Mouse (Mus musculus) stomach, embryonic 15.5 days (tissue): Measurements from ENCODE around the gene Kif2c. TPM values are rescaled to one million over a fixed set of nuclear protein-coding genes. Genes with fewer than 3 reads are reported as not detected.

ENCODE experiments used
- ATAC-seq: fragments of 200-750 bp; cut with Nextera tagmentation; 2 replicates; pipeline ENCODE4 v1.8.0; 2017; ENCODE audit warnings: low read depth, moderate number of reproducible peaks, moderate TSS enrichment; ENCODE audit not compliant: insufficient read depth, low FRiP score
- H3K27ac ChIP-seq: fragments of 300-500 bp; sonication (generic); 2 replicates; pipeline ENCODE4 v1.5.1; 2015; ENCODE audit warnings: mild to moderate bottlenecking, inconsistent platforms
- H3K27me3 ChIP-seq: fragments of 300-500 bp; sonication (generic); replicated peaks from 2 replicates; pipeline ENCODE4 v1.6.1; 2015; ENCODE audit warnings: inconsistent platforms
- H3K36me3 ChIP-seq: fragments of 300-500 bp; sonication (generic); 2 replicates; pipeline ENCODE4 v1.6.1; 2015; ENCODE audit warnings: inconsistent platforms
- H3K4me1 ChIP-seq: fragments of 300-500 bp; sonication (generic); 2 replicates; pipeline ENCODE4 v1.6.1; 2015; ENCODE audit warnings: inconsistent platforms
- H3K4me2 ChIP-seq: fragments of 300-500 bp; sonication (generic); 2 replicates; pipeline ENCODE4 v1.6.1; 2015; ENCODE audit warnings: mild to moderate bottlenecking, inconsistent platforms
- H3K4me3 ChIP-seq: fragments of 300-500 bp; sonication (generic); replicated peaks from 2 replicates; pipeline ENCODE4 v1.5.1; 2015; ENCODE audit warnings: inconsistent platforms
- H3K9ac ChIP-seq: fragments of 300-500 bp; sonication (generic); 2 replicates; pipeline ENCODE4 v1.6.1; 2015; ENCODE audit warnings: inconsistent platforms
- H3K9me3 ChIP-seq: fragments of 300-500 bp; sonication (generic); 2 replicates; pipeline ENCODE4 v1.6.1; 2016; ENCODE audit warnings: inconsistent platforms
- WGBS: fragments of 180-500 bp; shearing (Covaris S2); methylation state at CpG from one replicate; pipeline ENCODE4 v1.1.7; 2015; 5-methylcytosine and 5-hydroxymethylcytosine counted together
- polyA plus RNA-seq: library from polyadenylated mRNA; unstranded; fragments of >200 nt; fragmentation: Nextera tagmentation; extraction: Ambion mirVana; gene quantifications from 2 replicates; pipeline ENCODE4 v1.2.1, GENCODE M21; 2015

The Kif2c gene
- polyA plus RNA-seq, 1 experiment from 2014 or later: 40.4 TPM

GRCm38 (mm10) chr4:117123546-117124217 lies 58.8 kb downstream of the Kif2c start:
- Histone ChIP-seq H3K9me3 (no peaks in the 10 kb centered on the region), H3K4me3 (no peak overlapping the region), H3K36me3 (peaks cover 1% of the 10 kb centered on the region; the same call in 1 of the 2 replicates), H3K4me1 (peaks cover 24% of the 10 kb centered on the region), H3K27me3 (no peaks in the 10 kb centered on the region), H3K4me2 (no peak overlapping the region), H3K27ac (peak overlapping the region; percentile 1; the same call in 1 of the 2 replicates), H3K9ac (no peak overlapping the region)
- no peak for ATAC-seq
- 61% methylated on average over 9 of the region's 9 CpGs for WGBS

GRCm38 (mm10) chr4:117122209-117122608 lies 60.2 kb downstream of the Kif2c start:
- no peak for ATAC-seq
- Histone ChIP-seq H3K9ac (no peak overlapping the region), H3K27me3 (no peaks in the 10 kb centered on the region), H3K4me3 (no peak overlapping the region), H3K27ac (0 out of 2 replicates have a peak overlapping the region, but pooled peaks have one; percentile 2), H3K4me1 (peaks cover 24% of the 10 kb centered on the region), H3K9me3 (no peaks in the 10 kb centered on the region), H3K4me2 (no peak overlapping the region), H3K36me3 (no peaks in the 10 kb centered on the region)
- 79% methylated on average over 4 of the region's 4 CpGs for WGBS

- peak overlapping the region; percentile 82 for H3K4me3 ChIP-seq
- H3K4me1 ChIP-seq: peaks cover 15% of the 10 kb centered on the region
- under 1% methylated on average over 69 of the region's 69 CpGs for WGBS
- no peaks in the 10 kb centered on the region for H3K27me3 ChIP-seq
- no peaks in the 10 kb centered on the region for H3K9me3 ChIP-seq
- ATAC-seq: peak; percentile 93
- peak overlapping the region; percentile 84 for H3K27ac ChIP-seq
- peak overlapping the region; percentile 100 for H3K4me2 ChIP-seq
- H3K36me3 ChIP-seq: no peaks in the 10 kb centered on the region
- H3K9ac ChIP-seq: peak overlapping the region; percentile 66
These were observed 61.7 kb downstream of the Kif2c start for GRCm38 (mm10) chr4:117120445-117121414.

GRCm38 (mm10) chr4:117120052-117120444 lies 62.4 kb downstream of the Kif2c start:
- WGBS: 2% methylated on average over 10 of the region's 10 CpGs
- Histone ChIP-seq H3K9me3 (no peaks in the 10 kb centered on the region), H3K27me3 (no peaks in the 10 kb centered on the region), H3K9ac (peak overlapping the region; percentile 14; the same call in 1 of the 2 replicates), H3K4me1 (peaks cover 8% of the 10 kb centered on the region), H3K4me2 (peak overlapping the region; percentile 100), H3K4me3 (peak overlapping the region; percentile 82), H3K27ac (peak overlapping the region; percentile 84), H3K36me3 (no peaks in the 10 kb centered on the region)
- ATAC-seq: no peak

- Histone ChIP-seq H3K9me3 (no peaks in the 10 kb centered on the region), H3K4me3 (peak overlapping the region; percentile 82), H3K9ac (peak overlapping the region; percentile 14; the same call in 1 of the 2 replicates), H3K27me3 (no peaks in the 10 kb centered on the region), H3K36me3 (0 out of 2 replicates have a peak, but pooled peaks cover 3% of the 10 kb centered on the region), H3K4me2 (peak overlapping the region; percentile 100), H3K27ac (peak overlapping the region; percentile 84), H3K4me1 (peaks cover 5% of the 10 kb centered on the region; the same call in 1 of the 2 replicates)
- ATAC-seq: no peak
- 78% methylated on average over 5 of the region's 5 CpGs for WGBS
These were observed 62.8 kb downstream of the Kif2c start for GRCm38 (mm10) chr4:117119636-117120035.

GRCm38 (mm10) chr4:117117931-117118330 lies 64.5 kb downstream of the Kif2c start:
- no peak overlapping the region for H3K9ac ChIP-seq
- no peak for ATAC-seq
- H3K4me2 ChIP-seq: no peak overlapping the region
- H3K4me3 ChIP-seq: no peak overlapping the region
- WGBS: 92% methylated on average over 7 of the region's 7 CpGs
- H3K9me3 ChIP-seq: no peaks in the 10 kb centered on the region
- H3K27me3 ChIP-seq: no peaks in the 10 kb centered on the region
- H3K36me3 ChIP-seq: 0 out of 2 replicates have a peak, but pooled peaks cover 3% of the 10 kb centered on the region
- H3K27ac ChIP-seq: no peak overlapping the region
- H3K4me1 ChIP-seq: no peaks in the 10 kb centered on the region

GRCm38 (mm10) chr4:117115592-117115991 lies 66.8 kb downstream of the Kif2c start:
- H3K9me3 ChIP-seq: no peaks in the 10 kb centered on the region
- H3K4me2 ChIP-seq: no peak overlapping the region
- no peak overlapping the region for H3K27ac ChIP-seq
- H3K27me3 ChIP-seq: no peaks in the 10 kb centered on the region
- no peak overlapping the region for H3K9ac ChIP-seq
- no peak for ATAC-seq
- H3K36me3 ChIP-seq: peaks cover 5% of the 10 kb centered on the region; the same call in 1 of the 2 replicates
- no peaks in the 10 kb centered on the region for H3K4me1 ChIP-seq
- 80% methylated on average over 5 of the region's 5 CpGs for WGBS
- H3K4me3 ChIP-seq: no peak overlapping the region

GRCm38 (mm10) chr4:117113237-117113636 lies 69.2 kb downstream of the Kif2c start:
- Histone ChIP-seq H3K36me3 (peaks cover 5% of the 10 kb centered on the region; the same call in 1 of the 2 replicates), H3K4me3 (no peak overlapping the region), H3K4me2 (no peak overlapping the region), H3K27me3 (no peaks in the 10 kb centered on the region), H3K27ac (no peak overlapping the region), H3K9ac (no peak overlapping the region), H3K9me3 (no peaks in the 10 kb centered on the region), H3K4me1 (no peaks in the 10 kb centered on the region)
- ATAC-seq: no peak
- 96% methylated on average over 1 of the region's 1 CpGs for WGBS

- no peak overlapping the region for H3K27ac ChIP-seq
- H3K27me3 ChIP-seq: no peaks in the 10 kb centered on the region
- H3K4me3 ChIP-seq: no peak overlapping the region
- H3K9ac ChIP-seq: no peak overlapping the region
- 95% methylated on average over 11 of the region's 11 CpGs for WGBS
- H3K4me1 ChIP-seq: no peaks in the 10 kb centered on the region
- H3K9me3 ChIP-seq: no peaks in the 10 kb centered on the region
- no peak for ATAC-seq
- H3K36me3 ChIP-seq: peaks cover 5% of the 10 kb centered on the region; the same call in 1 of the 2 replicates
- H3K4me2 ChIP-seq: no peak overlapping the region
These were observed 71.5 kb downstream of the Kif2c start for GRCm38 (mm10) chr4:117110985-117111384.

- Histone ChIP-seq H3K4me1 (no peaks in the 10 kb centered on the region), H3K4me2 (no peak overlapping the region), H3K36me3 (peaks cover 5% of the 10 kb centered on the region; the same call in 1 of the 2 replicates), H3K9me3 (no peaks in the 10 kb centered on the region), H3K4me3 (no peak overlapping the region), H3K9ac (no peak overlapping the region), H3K27me3 (no peaks in the 10 kb centered on the region), H3K27ac (no peak overlapping the region)
- 86% methylated on average over 13 of the region's 13 CpGs for WGBS
- ATAC-seq: no peak
These were observed 72.2 kb downstream of the Kif2c start for GRCm38 (mm10) chr4:117110249-117110648.
